Mouse (Mus musculus) MEL (cell line): ENCODE measurements around the gene Bud31. TPM values are rescaled to one million over a fixed set of nuclear protein-coding genes. Genes with fewer than 3 reads are reported as not detected.

Experiments
- DNase-seq: peaks from one replicate; pipeline ENCODE4 v3.0.0; 2011; ENCODE audit warnings: low read depth, low spot score
- H3K27ac ChIP-seq: 2 replicates; pipeline ENCODE4 v1.5.1; 2012; ENCODE audit warnings: low read depth, mild to moderate bottlenecking, control low read depth, low read length, moderate library complexity; ENCODE audit not compliant: control insufficient read depth
- H3K27me3 ChIP-seq, 2 experiments: fragments of 150-350 bp in 1 of 2; sonication (generic) in 1 of 2; 2 replicates each; pipeline ENCODE4 v1.6.1; 2012; ENCODE audit warnings: low read length in 2 of 2, mild to moderate bottlenecking in 2 of 2, improper control_type of control experiment in 1 of 2, moderate library complexity in 1 of 2; ENCODE audit not compliant: insufficient read depth in 2 of 2, control insufficient read depth in 1 of 2
- H3K36me3 ChIP-seq, 2 experiments: 2 replicates each; pipeline ENCODE4 v1.6.1; 2012 to 2014; ENCODE audit warnings: low read length in 2 of 2, improper control_type of control experiment in 1 of 2, inconsistent platforms in 1 of 2, mild to moderate bottlenecking in 1 of 2; ENCODE audit not compliant: insufficient read depth in 2 of 2, control insufficient read depth in 1 of 2
- H3K4me1 ChIP-seq, 2 experiments: fragments of 150-350 bp in 1 of 2; sonication (generic) in 1 of 2; 2 replicates each; pipeline ENCODE4 v1.6.1; 2012; ENCODE audit warnings: low read length in 2 of 2, improper control_type of control experiment in 1 of 2, mild to moderate bottlenecking in 1 of 2; ENCODE audit not compliant: insufficient read depth in 2 of 2, control insufficient read depth in 1 of 2
- H3K4me3 ChIP-seq, 2 experiments: fragments of 150-350 bp in 1 of 2; sonication (generic) in 1 of 2; 2 replicates each; pipeline ENCODE4 v1.5.1; 2012; ENCODE audit warnings: low read depth in 2 of 2, low read length in 2 of 2, mild to moderate bottlenecking in 2 of 2, moderate library complexity in 2 of 2, control low read depth in 1 of 2, improper control_type of control experiment in 1 of 2; ENCODE audit not compliant: control insufficient read depth in 1 of 2, insufficient read depth in 1 of 2
- H3K79me2 ChIP-seq: 2 replicates; pipeline ENCODE4 v1.6.1; 2012; ENCODE audit warnings: mild to moderate bottlenecking, low read length, moderate library complexity; ENCODE audit not compliant: control insufficient read depth, poor library complexity, insufficient read depth
- H3K9ac ChIP-seq: 2 replicates; pipeline ENCODE4 v1.6.1; 2012; ENCODE audit warnings: low read depth, mild to moderate bottlenecking, control low read depth, low read length, moderate library complexity; ENCODE audit not compliant: control insufficient read depth, poor library complexity, severe bottlenecking
- H3K9me3 ChIP-seq: fragments of 150-350 bp; sonication (generic); replicated peaks from 2 replicates; pipeline ENCODE4 v1.6.1; 2012; ENCODE audit warnings: mild to moderate bottlenecking, low read length, improper control_type of control experiment, moderate library complexity; ENCODE audit not compliant: insufficient read depth
- CHD1 ChIP-seq: IDR thresholded peaks from 2 replicates; pipeline ENCODE4 v1.6.1; 2012; ENCODE audit warnings: low read depth, mild to moderate bottlenecking, inconsistent platforms, low read length, improper control_type of control experiment
- CTCF ChIP-seq, 3 experiments: IDR thresholded peaks in 2 of 3; conservative IDR thresholded peaks in 1 of 3; 2 replicates each; pipeline ENCODE4 v1.5.1; 2011 to 2012; ENCODE audit warnings: low read length in 3 of 3, low read depth in 2 of 3, mild to moderate bottlenecking in 2 of 3, improper control_type of control experiment in 1 of 3, inconsistent platforms in 1 of 3, mixed read lengths in 1 of 3, moderate library complexity in 1 of 3; ENCODE audit not compliant: control insufficient read depth in 1 of 3, insufficient read depth in 1 of 3, poor library complexity in 1 of 3, severe bottlenecking in 1 of 3
- ETS1 ChIP-seq: IDR thresholded peaks from 2 replicates; pipeline ENCODE4 v1.6.1; 2012; ENCODE audit warnings: low read depth, mild to moderate bottlenecking, inconsistent platforms, low read length, improper control_type of control experiment, moderate library complexity
- GABPA ChIP-seq: IDR thresholded peaks from 2 replicates; pipeline ENCODE4 v1.6.1; 2012; ENCODE audit warnings: low read depth, mild to moderate bottlenecking, inconsistent platforms, low read length, improper control_type of control experiment, moderate library complexity
- JUND ChIP-seq: IDR thresholded peaks from 2 replicates; pipeline ENCODE4 v1.6.1; 2011; ENCODE audit warnings: low read depth, mild to moderate bottlenecking, improper control_type of control experiment, low read length
- KAT2A ChIP-seq: conservative IDR thresholded peaks from 2 replicates; pipeline ENCODE4 v1.6.1; 2012; ENCODE audit warnings: low read depth, low read length, improper control_type of control experiment, inconsistent platforms
- MAX ChIP-seq: IDR thresholded peaks from 2 replicates; pipeline ENCODE4 v1.6.1; 2011; ENCODE audit warnings: low read length, improper control_type of control experiment
- MYC ChIP-seq: IDR thresholded peaks from 2 replicates; pipeline ENCODE4 v1.6.1; 2011; ENCODE audit warnings: low read depth, mild to moderate bottlenecking, low read length, improper control_type of control experiment, moderate library complexity
- NRF1 ChIP-seq: IDR thresholded peaks from 2 replicates; pipeline ENCODE4 v1.6.1; 2014; ENCODE audit warnings: low read depth, mild to moderate bottlenecking, inconsistent platforms, low read length, improper control_type of control experiment, moderate library complexity; ENCODE audit not compliant: poor library complexity, insufficient read depth, severe bottlenecking
- POLR2A ChIP-seq, 2 experiments: IDR thresholded peaks; 2 replicates each; pipeline ENCODE4 v1.6.1; 2011 to 2012; ENCODE audit warnings: low read length in 2 of 2, mild to moderate bottlenecking in 2 of 2, control low read depth in 1 of 2, improper control_type of control experiment in 1 of 2, low read depth in 1 of 2, moderate library complexity in 1 of 2; ENCODE audit not compliant: control insufficient read depth in 1 of 2, insufficient read depth in 1 of 2, poor library complexity in 1 of 2
- POLR2AphosphoS2 ChIP-seq: IDR thresholded peaks from 2 replicates; pipeline ENCODE4 v1.6.1; 2011; ENCODE audit warnings: low read length, improper control_type of control experiment
- POLR2AphosphoS5 ChIP-seq: IDR thresholded peaks from 2 replicates; pipeline ENCODE4 v1.6.1; 2012; ENCODE audit warnings: low read depth, borderline replicate concordance, mild to moderate bottlenecking, inconsistent platforms, low read length, moderate library complexity, mixed read lengths
- RCOR1 ChIP-seq: IDR thresholded peaks from 2 replicates; pipeline ENCODE4 v1.6.1; 2012; ENCODE audit warnings: low read depth, mild to moderate bottlenecking, inconsistent platforms, low read length, improper control_type of control experiment
- SIN3A ChIP-seq: IDR thresholded peaks from 2 replicates; pipeline ENCODE4 v1.6.1; 2012; ENCODE audit warnings: low read length, improper control_type of control experiment, inconsistent platforms
- SMC3 ChIP-seq: IDR thresholded peaks from 2 replicates; pipeline ENCODE4 v1.6.1; 2011; ENCODE audit warnings: low read depth, low read length, improper control_type of control experiment
- TBP ChIP-seq: IDR thresholded peaks from 2 replicates; pipeline ENCODE4 v1.8.0; 2011; ENCODE audit warnings: low read depth, low read length, improper control_type of control experiment
- TCF12 ChIP-seq: IDR thresholded peaks from 2 replicates; pipeline ENCODE4 v1.6.1; 2014; ENCODE audit warnings: low read depth, mild to moderate bottlenecking, inconsistent platforms, low read length, improper control_type of control experiment, moderate library complexity
- ZC3H11A ChIP-seq: IDR thresholded peaks from 2 replicates; pipeline ENCODE4 v1.6.1; 2012; ENCODE audit warnings: low read depth, mild to moderate bottlenecking, inconsistent platforms, low read length, improper control_type of control experiment
- ZKSCAN1 ChIP-seq: IDR thresholded peaks from 2 replicates; pipeline ENCODE4 v1.6.1; 2012; ENCODE audit warnings: low read depth, mild to moderate bottlenecking, inconsistent platforms, low read length, improper control_type of control experiment, moderate library complexity
- polyA plus RNA-seq, 2 experiments: library from polyadenylated mRNA; stranded (reverse) in 1 of 2; unstranded in 1 of 2; fragments of >175 nt in 1 of 2; fragments of >200 nt in 1 of 2; gene quantifications; 2 replicates each; pipeline versions ENCODE4 v1.2.1 to v1.2.4; 2012; ENCODE audit warnings: low replicate concordance in 2 of 2, low read depth in 1 of 2; ENCODE audit not compliant: insufficient read length in 2 of 2, insufficient read depth in 1 of 2, missing spikeins in 1 of 2
- total RNA-seq: library from RNA; depleted of rRNA; stranded (reverse); fragments of 300-350 nt; gene quantifications from 2 replicates; pipeline ENCODE4 v1.2.3, GENCODE M21; 2012

The Bud31 gene
- total and polyA plus RNA-seq, 3 experiments, result 193 to 207 TPM; not detected in 1

- Histone ChIP-seq H3K27ac (no peak overlapping the region), H3K9me3 (no peaks in the 10 kb centered on the region), H3K4me3 (no peak overlapping the region), H3K36me3 (peaks cover 9 to 29% of the 10 kb centered on the region in 2 experiments), H3K79me2 (no peaks in the 10 kb centered on the region), H3K27me3 (no peaks in the 10 kb centered on the region), H3K9ac (no peak overlapping the region), H3K4me1 (peaks cover 5 to 15% of the 10 kb centered on the region in 2 experiments; a peak in 3 of 4 replicates)
- DNase-seq, result no peak
- TF ChIP-seq CHD1, result no peak
- TF ChIP-seq CTCF (IDR thresholded peaks at IDR 0.05 in 2 of 3, conservative IDR thresholded peaks at IDR 0.05 in 1 of 3; ENCODE audit: control insufficient read depth in 1 of 3, insufficient read depth in 1 of 3, low read depth in 2 of 3, low read length in 3 of 3, poor library complexity in 1 of 3, severe bottlenecking in 1 of 3), result no peak
- TF ChIP-seq POLR2A (IDR thresholded peaks at IDR 0.05; ENCODE audit: control insufficient read depth in 1 of 2, insufficient read depth in 1 of 2, low read depth in 1 of 2, low read length in 2 of 2, poor library complexity in 1 of 2), result 0 out of 4 replicates have a peak, but pooled peaks of 1 of the 2 experiments have one; percentile 5
- TF ChIP-seq NRF1, result peak; percentile 16; the same call in 1 of the 2 replicates
- peak; percentile 51; the same call in 1 of the 2 replicates for TF ChIP-seq ETS1
Observed at GRCm38 (mm10) chr5:145105694-145106275, 34.4 kb upstream of the Bud31 start.

DNA sequence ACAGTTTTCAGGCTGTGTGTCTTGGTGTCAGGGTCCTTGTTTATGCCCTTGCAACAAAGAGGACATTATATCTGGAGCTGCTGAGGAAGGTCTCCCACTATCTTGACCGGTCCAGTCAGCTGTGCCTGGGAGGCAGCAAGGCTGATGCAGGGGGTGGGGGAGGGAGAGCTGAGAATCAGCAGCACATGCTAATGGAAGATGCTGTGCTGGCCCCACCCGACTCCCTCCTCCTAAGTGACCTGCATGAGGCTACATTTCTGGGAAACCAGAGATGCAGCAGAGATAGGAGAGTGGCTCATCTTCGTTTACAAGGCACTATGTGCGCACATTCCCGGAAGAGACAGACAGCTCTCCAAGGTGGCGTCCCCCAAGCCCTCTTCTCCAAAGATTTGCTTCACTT, 29.8 kb upstream of the Bud31 start:
- Histone ChIP-seq H3K27ac (no peak overlapping the region), H3K36me3 (peaks cover 0 to 16% of the 10 kb centered on the region in 2 experiments), H3K4me1 (peaks cover 0 to 10% of the 10 kb centered on the region in 2 experiments; a peak in 2 of 4 replicates), H3K27me3 (no peaks in the 10 kb centered on the region), H3K79me2 (peaks cover 11% of the 10 kb centered on the region), H3K9ac (no peak overlapping the region), H3K9me3 (no peaks in the 10 kb centered on the region), H3K4me3 (no peak overlapping the region)
- TF ChIP-seq SMC3 (no peak), MAX (no peak), TBP (no peak), TCF12 (no peak), JUND (no peak), MYC (no peak), RCOR1 (no peak), POLR2AphosphoS5 (no peak), ETS1 (no peak), ZC3H11A (no peak), POLR2A (IDR thresholded peaks at IDR 0.05; ENCODE audit: control insufficient read depth in 1 of 2, insufficient read depth in 1 of 2, low read depth in 1 of 2, low read length in 2 of 2, poor library complexity in 1 of 2) (no peak), SIN3A (no peak), GABPA (no peak), KAT2A (no peak), ZKSCAN1 (no peak), POLR2AphosphoS2 (no peak)
- no peak for DNase-seq
